Mouse (Mus musculus): ENCODE data around the gene Sorcs1.

DNA sequence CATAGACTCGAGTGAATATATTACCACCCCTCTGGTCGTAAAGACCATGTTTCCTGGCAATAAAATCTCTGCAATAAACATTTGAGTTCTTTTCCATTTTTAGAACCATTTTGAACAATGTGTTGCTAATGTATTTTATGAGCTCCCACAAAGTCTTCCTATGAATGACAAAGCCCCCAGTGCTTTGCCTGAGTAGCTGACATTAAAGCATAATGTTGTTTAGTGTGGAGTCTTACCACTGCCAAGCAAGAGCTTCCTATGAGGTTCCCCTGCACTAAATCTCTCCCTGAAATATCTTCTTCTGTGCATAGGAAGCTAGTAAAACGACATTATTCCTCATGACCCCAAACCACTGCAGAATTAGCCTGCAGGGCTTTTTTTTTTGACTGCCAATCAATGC lies 66.8 kb downstream of the Sorcs1 start:
- TF ChIP-seq POLR2A (IDR thresholded peaks at IDR 0.05; ENCODE audit: low read depth, low read length) (no peak), CTCF (IDR thresholded peaks at IDR 0.05; ENCODE audit: borderline replicate concordance, insufficient read depth, low read length) (no peak)
